Mouse (Mus musculus) thymus, postnatal 36 days (tissue): ENCODE measurements around the gene Ace.
"Not testable (repeated sequence)": the region's sequence is repeated elsewhere in the genome, so short reads cannot be mapped to it uniquely, and the experiment has no call there.

Experiments used
- DNase-seq, 2 experiments: peaks; one replicate each; pipeline ENCODE4 v3.0.0; 2022; ENCODE audit warnings: mixed read lengths in 2 of 2

The Ace gene

DNA sequence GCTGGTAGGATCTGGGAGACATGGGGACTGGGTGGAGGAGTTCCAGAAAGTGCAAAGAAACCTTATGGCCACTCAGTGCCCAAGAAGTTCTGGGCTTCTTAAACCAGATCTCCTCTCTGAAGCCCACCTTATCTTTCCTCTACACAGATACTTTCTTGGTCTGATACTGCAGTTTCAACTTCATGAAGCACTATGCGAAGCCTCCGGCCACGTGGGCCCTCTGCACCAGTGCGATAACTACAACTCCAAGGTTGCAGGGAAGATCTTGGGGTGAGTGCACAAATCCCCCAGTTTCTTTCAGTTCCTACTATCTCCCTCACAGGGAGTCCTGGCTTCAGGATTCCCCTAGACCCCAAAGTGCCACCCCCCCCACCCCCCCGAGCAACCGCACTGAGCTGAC lies 32.3 kb downstream of the Ace start:
- no peak for DNase-seq

DNA sequence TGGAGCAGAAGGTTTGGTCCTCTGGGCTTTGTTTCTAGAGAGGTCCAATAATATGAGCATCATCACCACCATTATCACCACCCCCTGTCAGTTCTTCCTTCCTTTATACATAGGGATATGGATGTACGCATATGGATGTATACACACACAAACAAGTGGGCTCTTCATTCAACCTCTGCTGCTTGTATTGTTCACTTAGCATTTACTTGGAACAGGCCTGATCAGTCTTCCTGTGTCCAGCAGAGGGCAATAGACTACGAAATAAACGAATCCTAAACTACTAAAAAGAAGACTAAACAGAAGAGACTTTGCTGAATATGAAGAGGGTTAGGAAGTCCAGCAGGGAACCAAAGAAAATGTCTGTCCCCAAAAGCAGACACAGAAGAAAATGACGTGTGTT lies 34.0 kb downstream of the Ace start:
- DNase-seq = no peak

DNA sequence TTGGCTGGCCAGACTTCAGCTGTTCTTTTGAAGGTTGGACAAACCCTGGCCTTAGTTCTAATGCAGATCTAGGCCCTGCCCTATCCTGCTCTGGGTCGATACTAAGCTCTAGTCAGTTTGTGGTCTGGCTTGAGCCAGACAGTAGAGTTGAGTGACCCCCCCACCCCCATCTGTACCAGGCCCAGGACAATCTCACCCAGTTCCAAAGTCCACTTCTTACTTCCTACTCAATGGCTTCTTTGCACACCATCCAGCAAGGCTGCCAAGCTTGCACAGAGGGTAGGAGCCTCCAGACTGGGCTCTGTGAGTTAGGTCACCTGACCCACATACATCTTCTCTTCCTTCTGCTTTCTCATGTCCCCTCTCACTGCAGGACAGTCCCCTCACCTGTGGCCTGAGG lies 36.8 kb downstream of the Ace start:
- DNase-seq = no peak

DNA sequence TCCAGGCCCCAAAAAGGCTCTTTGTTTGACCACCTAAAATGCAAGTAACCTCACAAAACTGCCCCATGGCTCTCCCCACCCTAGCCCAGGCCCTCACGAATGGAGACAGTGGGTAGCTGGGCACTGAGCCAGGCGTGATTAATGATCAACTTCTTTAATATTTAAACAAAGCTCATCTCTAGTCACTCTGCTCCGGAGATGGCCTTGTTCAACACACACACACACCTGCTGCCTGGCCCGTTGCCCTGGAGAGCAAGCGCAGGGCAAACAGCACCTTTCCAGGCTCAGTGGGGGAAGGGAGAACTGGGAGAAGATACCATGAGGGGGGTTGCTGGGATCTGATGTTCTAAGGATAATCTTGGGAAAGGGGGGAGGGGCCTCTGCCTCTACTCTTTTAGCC lies 38.2 kb downstream of the Ace start:
- no peak for DNase-seq

DNA sequence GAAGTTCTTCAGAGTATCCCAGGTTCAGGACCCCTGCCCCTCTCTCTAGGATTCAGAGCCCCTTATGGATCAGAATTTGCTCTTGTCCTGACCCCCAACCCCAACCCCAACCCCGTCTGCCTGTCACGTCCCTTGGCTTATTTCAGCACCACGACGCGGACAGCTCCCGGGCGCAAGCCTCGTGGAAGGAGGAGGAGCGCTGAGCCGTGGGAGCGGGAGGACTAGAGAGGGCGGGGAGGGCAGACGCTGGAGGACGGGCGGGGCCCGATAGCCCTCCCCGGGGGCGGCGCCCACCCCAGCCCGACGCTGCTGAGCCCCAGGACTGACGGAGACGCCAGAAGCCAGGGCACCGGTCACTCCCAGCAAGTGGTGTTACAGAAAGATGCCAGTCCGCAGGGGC lies 40.1 kb downstream of the Ace start, which contains the start of gene Kcnh6:
Gene Kcnh6, plus strand, starts transcription at position 304 of the 400 bp plus-strand sequence.
- DNase-seq = peak; percentile 72 to 73

DNA sequence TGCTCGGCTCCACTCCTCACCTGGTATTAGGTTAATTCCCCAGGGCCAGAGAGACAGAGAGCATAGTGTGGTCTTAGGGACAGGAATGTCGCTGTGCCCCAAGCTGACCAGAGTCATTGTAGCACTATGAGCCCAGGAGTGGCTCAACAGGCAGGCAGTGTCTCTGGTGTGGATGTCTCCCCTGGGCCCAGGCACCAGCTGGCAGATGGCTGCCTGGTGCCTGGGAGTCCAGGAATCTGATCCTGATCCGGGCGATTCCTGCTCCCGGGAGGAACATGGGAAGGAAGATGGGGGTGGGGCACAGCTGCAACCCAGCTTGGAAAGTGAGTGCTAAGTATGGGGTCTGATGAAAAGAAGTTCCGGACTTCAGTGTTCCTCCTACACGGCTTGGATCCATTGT lies 45.0 kb downstream of the Ace start:
- no peak for DNase-seq

DNA sequence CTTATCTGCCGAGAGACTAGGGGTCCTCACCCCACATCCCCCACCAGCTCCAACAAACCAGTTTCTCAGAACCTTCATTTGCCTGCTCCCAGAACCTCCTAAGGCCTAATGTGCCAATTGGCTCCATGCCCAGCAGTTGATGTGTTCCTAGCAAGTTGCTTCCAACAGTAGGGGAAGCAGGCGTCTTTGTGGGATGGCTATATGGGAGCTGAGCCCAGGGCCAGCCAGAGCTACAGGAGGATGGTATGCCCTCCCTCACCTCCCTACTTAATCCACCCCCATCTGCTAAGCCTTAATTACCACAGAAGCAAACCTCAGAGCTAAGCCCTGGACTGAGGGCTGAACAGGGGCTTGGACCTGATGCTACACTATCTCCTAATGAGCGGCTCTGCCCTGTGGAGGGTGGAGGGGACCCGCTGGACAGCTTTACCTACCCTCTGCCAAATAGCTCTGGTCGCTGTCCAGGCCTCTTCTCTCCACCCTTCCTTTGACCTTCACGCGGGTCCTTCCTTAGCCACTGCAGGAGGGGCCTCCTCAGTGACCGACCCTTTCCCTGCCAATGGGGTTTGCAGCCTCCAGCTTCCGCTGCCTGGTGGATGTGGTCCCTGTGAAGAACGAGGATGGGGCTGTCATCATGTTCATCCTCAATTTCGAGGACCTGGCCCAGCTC lies 45.9 kb downstream of the Ace start:
- no peak for DNase-seq

DNA sequence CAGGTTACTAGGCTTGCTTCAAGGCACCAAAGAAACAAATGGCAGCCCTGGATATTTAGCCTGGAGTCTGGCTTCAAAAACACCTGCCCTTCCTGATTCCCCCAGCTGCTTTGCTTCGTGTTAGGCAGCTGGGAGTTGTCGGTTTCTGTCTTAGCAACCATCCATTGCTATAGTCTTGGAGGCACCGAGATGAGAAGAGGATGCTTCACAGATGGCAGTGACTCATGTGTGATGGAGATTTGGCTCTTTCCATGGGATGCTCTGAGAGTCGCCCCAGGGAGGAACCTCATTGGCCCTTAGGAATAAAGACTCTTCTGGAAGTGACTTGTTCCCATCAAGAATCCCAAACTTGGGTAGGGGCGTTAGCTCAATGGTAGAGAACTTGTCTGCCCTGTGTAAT lies 48.7 kb downstream of the Ace start:
- no peak for DNase-seq

DNA sequence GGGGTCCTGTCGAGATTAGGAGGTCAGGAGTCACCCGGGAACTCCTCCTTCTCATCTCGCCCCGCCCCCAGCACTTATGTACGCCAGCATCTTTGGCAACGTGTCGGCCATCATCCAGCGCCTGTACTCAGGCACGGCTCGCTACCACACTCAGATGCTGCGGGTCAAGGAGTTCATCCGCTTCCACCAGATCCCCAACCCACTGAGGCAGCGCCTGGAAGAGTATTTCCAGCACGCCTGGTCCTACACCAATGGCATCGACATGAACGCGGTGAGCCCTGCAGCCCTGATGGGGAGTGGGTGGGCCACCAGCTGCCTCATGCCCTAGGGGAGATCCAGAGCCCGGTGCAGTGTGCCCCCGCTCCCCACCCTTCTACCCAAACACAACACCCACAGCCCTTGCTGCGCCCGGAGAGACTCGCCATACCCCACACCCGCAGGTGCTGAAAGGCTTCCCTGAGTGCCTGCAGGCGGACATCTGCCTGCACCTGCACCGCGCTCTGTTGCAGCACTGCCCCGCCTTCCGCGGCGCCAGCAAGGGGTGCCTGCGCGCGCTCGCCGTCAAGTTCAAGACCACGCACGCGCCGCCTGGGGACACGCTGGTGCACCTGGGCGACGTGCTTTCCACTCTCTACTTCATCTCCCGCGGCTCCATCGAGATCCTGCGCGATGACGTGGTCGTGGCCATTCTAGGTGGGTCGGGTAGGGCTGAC lies 52.5 kb downstream of the Ace start:
- DNase-seq = peak; percentile 63 to 80

DNA sequence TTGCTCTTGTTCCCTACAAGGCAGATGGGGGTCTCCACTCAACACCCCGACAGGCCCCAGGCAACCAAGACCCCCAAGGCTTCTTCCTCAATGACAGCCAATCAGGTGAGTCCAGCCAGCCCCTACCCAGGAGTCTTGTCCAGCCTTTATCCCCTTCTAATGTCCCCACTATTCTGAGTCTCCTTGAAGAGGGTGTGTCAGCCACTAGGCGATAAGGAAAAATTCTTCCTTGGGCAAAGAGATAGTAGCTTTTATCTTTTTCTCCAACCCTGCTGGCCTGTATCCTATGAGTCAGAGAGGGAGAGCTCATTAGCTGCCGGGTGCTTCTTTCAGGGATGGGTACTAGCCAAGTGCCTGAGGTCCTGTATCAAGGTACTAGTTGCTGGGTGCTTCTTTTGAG lies 58.0 kb downstream of the Ace start:
- DNase-seq = no peak

DNA sequence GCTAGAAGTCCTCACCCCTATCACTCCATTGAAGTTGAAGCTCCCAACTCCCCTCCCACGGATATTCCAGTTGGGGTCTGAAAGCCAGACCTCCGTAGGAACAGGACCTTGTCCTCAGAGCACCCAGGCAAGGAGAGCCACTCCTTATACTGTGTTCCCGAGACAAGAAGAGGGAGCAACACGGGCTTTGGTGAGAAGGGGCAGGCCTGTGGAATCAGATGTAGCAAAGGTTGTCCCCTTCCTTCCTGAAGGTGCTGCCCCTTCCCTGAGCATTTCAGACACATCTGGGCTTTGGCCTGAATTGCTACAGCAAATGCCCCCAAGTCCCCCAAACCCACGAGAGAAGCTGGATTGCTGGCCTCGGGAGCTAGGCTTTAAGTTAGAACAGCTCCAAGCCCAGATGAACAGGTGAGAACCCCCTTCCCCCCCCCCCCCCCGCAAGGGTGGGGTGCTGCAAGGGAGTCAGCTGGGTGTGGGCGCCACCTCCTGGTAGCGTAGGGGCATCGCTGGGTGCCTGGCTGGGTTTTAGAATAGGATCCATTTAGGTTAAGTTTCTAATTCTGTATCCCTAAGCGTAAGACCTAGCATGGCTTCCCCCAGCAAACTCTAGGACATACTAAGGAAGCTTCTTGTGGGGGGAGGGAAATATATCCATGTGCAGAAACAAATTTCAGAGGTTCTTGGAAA lies 58.9 kb downstream of the Ace start:
- DNase-seq = peak; percentile 76 to 78

DNA sequence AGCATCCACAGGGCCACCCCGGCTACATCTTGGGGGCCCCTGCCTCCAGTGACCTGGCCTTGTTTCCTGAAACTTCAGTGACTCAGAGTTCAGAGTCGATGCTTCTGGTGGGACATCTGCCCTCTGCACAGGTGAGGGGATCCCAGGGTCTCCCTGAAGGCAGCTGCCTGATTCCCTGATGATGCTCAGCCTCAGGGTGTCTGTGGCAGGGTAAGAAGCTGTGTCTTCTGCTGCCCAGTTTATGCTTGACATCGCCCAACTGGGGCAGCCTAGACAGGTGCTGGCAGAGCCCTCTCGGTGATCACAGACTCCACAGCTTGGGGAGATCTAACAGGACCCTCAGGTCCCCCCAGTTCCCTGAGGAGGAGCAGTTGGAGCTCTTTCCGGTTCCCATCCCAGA lies 59.9 kb downstream of the Ace start:
- DNase-seq = peak in 1 of 2 experiments; percentile 20

DNA sequence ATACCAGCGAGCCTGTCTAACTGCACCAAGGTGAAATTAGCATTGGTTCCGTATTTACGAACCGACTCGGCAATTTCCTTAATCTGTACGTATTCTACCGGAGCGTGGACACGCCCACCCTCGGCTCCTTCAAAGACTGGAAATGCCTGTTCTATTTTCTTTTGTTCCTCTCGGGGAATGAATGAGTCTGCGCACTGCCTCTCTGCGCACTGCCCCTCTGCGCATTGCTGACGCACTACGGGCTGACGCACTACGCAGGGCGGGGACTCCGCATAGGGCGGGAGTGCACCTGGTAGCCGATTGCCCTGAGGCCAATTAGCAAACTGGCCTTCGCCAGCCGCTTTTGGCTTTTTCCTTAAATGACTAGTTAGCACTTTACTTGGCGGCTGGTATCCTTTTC lies 64.3 kb downstream of the Ace start:
- DNase-seq = not testable (repeated sequence)

DNA sequence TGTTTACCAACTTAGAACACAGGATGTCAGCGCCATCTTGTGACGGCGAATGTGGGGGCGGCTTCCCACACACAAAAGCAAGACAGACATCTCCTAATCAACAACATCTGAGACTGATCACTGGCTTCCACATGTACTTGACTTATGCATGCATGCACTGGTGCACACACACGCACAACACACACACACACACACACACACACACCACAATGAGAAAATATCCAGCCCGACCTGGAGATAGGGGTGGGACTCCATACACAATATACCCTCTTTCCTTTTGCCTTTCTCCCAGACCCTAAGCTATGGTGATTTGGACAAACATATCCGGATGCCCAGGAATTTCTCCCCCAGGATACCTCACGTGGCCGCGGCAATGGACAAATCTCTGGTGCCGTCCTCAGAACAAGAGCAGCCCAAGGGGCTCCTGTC lies 65.8 kb downstream of the Ace start:
- peak; percentile 42 to 68 for DNase-seq

DNA sequence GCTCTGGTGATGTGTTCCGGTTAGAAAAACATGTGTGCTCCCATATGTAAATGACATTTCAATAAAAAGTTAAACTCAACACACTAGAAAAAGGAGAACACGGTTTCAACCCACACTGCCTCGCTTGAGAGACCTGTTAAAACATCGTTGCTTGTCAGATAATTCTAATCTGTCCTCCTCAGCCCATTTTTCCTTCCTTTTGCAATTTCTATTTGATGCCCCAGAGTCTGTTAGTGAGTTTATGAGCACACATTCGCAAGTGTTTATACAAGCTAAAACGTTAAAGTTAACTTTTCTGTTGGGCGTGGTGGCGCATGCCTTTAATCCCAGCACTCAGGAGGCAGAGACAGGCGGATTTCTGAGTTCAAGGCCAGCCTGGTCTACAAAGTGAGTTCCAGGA lies 67.2 kb downstream of the Ace start:
- DNase-seq = no peak

DNA sequence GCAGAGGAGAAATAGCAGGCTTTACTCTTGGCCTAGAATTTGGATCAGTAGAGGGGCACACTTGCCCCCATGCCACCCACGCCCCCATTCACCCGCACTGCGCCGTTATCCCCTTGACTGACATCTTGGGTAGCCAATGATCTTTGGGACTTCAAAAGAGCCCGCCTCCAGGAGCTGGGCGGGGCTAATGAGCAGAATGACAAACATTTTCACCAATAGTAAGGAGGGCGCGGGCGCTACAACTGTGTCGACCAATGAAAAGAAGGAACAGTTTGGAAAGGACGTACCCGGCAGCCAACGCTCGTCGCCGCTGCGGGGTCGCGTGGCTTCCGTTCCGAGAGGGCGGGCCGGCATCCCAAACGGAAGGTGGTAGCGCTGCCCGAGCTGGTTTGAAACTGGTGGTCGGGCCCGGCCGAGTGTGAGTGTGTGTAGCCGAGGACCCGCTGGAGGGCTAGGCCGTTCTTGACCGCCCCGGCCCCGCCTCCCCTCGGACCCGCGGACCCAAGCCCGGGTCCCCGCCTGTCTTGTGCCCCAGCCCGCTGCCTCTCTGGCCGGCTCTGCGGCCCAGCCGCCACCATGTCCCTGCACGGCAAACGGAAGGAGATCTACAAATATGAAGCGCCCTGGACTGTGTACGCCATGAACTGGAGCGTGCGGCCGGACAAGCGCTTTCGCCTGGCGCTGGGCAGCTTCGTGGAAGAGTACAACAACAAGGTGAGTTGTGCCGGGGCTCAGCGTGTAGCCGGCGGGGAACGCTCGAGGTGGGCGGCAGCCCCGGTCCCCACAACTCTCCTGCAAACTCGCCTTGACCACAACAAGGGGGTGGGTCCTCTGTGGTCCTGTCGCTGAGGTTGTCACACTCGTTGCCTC lies 69.0 kb downstream of the Ace start, which contains the start of gene Dcaf7:
Gene Dcaf7, plus strand, starts transcription at position 325 of the 870 bp plus-strand sequence.
- peak; percentile 97 to 100 for DNase-seq

DNA sequence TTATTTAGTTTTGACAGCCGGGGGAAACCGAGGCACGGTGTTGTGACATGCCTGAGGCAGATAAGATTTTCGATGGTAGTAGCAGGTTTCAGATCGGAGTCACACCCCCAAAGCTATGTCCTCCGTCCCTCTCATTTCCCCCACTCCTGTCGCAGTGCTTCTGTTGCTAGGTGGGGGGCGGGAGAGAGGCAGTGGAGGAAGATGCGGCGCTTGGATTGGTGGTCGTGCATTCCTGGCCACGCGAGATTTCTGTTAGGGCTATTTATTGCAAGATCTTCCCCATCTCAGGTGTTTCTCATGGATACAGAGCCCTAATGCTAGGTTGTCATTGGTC lies 69.6 kb downstream of the Ace start:
- peak in 1 of 2 experiments; percentile 54 for DNase-seq
